Mouse (Mus musculus): ENCODE measurements around the gene Paqr9. TPM values are rescaled to one million over a fixed set of nuclear protein-coding genes. Genes with fewer than 3 reads are reported as not detected.
A peak's percentile ranks its signal among the peaks of the same experiment; 100 is the strongest.

Paqr9 gene
- polyA plus RNA-seq, 2 experiments: 0.08 to 0.33 TPM

- H3K9ac ChIP-seq (ENCODE audit: low read depth, low read length, severe bottlenecking): no peak overlapping the region
- TF ChIP-seq POLR2A (IDR thresholded peaks at IDR 0.05; ENCODE audit: borderline replicate concordance, extremely low read depth, insufficient read depth, insufficient read length): no peak
- no peak overlapping the region for H3K27ac ChIP-seq (replicated peaks; ENCODE audit: low read depth, low read length)
- DNase-seq (ENCODE audit: low spot score) (no peak), ATAC-seq (ENCODE audit: low FRiP score, low read depth) (no peak)
- H3K9me3 ChIP-seq (ENCODE audit: control insufficient read depth, low read length): no peaks in the 10 kb centered on the region
- H3K36me3 ChIP-seq (ENCODE audit: control insufficient read depth, insufficient read depth, low read length): no peaks in the 10 kb centered on the region
- 84% methylated on average over 3 of the region's 3 CpGs for WGBS
- no peak overlapping the region for H3K4me2 ChIP-seq (replicated peaks; ENCODE audit: low read depth, low read length, severe bottlenecking)
- no peak overlapping the region for H3K4me3 ChIP-seq (replicated peaks; ENCODE audit: low read length)
- no peaks in the 10 kb centered on the region for H3K4me1 ChIP-seq (ENCODE audit: control insufficient read depth, insufficient read depth, low read length)
- H3K27me3 ChIP-seq (ENCODE audit: control insufficient read depth, insufficient read depth, low read length): no peaks in the 10 kb centered on the region
These were observed 43.4 kb downstream of the Paqr9 start for GRCm38 (mm10) chr9:95602849-95603248.

GRCm38 (mm10) chr9:95603316-95603715, 43.9 kb downstream of the Paqr9 start:
- H3K4me3 ChIP-seq (replicated peaks; ENCODE audit: low read length): no peak overlapping the region
- WGBS: 88% methylated on average over 9 of the region's 9 CpGs
- H3K4me2 ChIP-seq (replicated peaks; ENCODE audit: low read depth, low read length, severe bottlenecking): no peak overlapping the region
- no peak for ATAC-seq (ENCODE audit: low FRiP score, low read depth)
- no peak for TF ChIP-seq POLR2A (IDR thresholded peaks at IDR 0.05; ENCODE audit: borderline replicate concordance, extremely low read depth, insufficient read depth, insufficient read length)
- DNase-seq (ENCODE audit: low spot score): no peak
- no peaks in the 10 kb centered on the region for H3K9me3 ChIP-seq (ENCODE audit: control insufficient read depth, low read length)
- no peak overlapping the region for H3K27ac ChIP-seq (replicated peaks; ENCODE audit: low read depth, low read length)
- H3K36me3 ChIP-seq (ENCODE audit: control insufficient read depth, insufficient read depth, low read length): no peaks in the 10 kb centered on the region
- H3K9ac ChIP-seq (ENCODE audit: low read depth, low read length, severe bottlenecking): no peak overlapping the region
- H3K27me3 ChIP-seq (ENCODE audit: control insufficient read depth, insufficient read depth, low read length): no peaks in the 10 kb centered on the region
- no peaks in the 10 kb centered on the region for H3K4me1 ChIP-seq (ENCODE audit: control insufficient read depth, insufficient read depth, low read length)

- WGBS: 67% methylated on average over 5 of the region's 5 CpGs
- no peak for ATAC-seq (ENCODE audit: low FRiP score, low read depth)
- no peaks in the 10 kb centered on the region for H3K4me1 ChIP-seq (ENCODE audit: control insufficient read depth, insufficient read depth, low read length)
- H3K9ac ChIP-seq (ENCODE audit: low read depth, low read length, severe bottlenecking): no peak overlapping the region
- H3K27me3 ChIP-seq (ENCODE audit: control insufficient read depth, insufficient read depth, low read length): no peaks in the 10 kb centered on the region
- no peaks in the 10 kb centered on the region for H3K9me3 ChIP-seq (ENCODE audit: control insufficient read depth, low read length)
- no peak overlapping the region for H3K4me2 ChIP-seq (replicated peaks; ENCODE audit: low read depth, low read length, severe bottlenecking)
- H3K36me3 ChIP-seq (ENCODE audit: control insufficient read depth, insufficient read depth, low read length): no peaks in the 10 kb centered on the region
- no peak overlapping the region for H3K27ac ChIP-seq (replicated peaks; ENCODE audit: low read depth, low read length)
- H3K4me3 ChIP-seq (replicated peaks; ENCODE audit: low read length): no peak overlapping the region
- no peak for DNase-seq (ENCODE audit: low spot score)
- no peak for TF ChIP-seq POLR2A (IDR thresholded peaks at IDR 0.05; ENCODE audit: borderline replicate concordance, extremely low read depth, insufficient read depth, insufficient read length)
These were observed 47.7 kb downstream of the Paqr9 start for GRCm38 (mm10) chr9:95607196-95607595.

- Histone ChIP-seq H3K27ac (replicated peaks; ENCODE audit: low read depth, low read length) (no peak overlapping the region), H3K9ac (ENCODE audit: low read depth, low read length, severe bottlenecking) (no peak overlapping the region), H3K4me2 (replicated peaks; ENCODE audit: low read depth, low read length, severe bottlenecking) (no peak overlapping the region), H3K9me3 (ENCODE audit: control insufficient read depth, low read length) (no peaks in the 10 kb centered on the region), H3K36me3 (ENCODE audit: control insufficient read depth, insufficient read depth, low read length) (no peaks in the 10 kb centered on the region), H3K4me1 (ENCODE audit: control insufficient read depth, insufficient read depth, low read length) (no peaks in the 10 kb centered on the region), H3K4me3 (replicated peaks; ENCODE audit: low read length) (no peak overlapping the region), H3K27me3 (ENCODE audit: control insufficient read depth, insufficient read depth, low read length) (no peaks in the 10 kb centered on the region)
- DNase-seq (ENCODE audit: low spot score) (no peak), ATAC-seq (ENCODE audit: low FRiP score, low read depth) (no peak)
- 76% methylated on average over 8 of the region's 8 CpGs for WGBS
- TF ChIP-seq POLR2A (IDR thresholded peaks at IDR 0.05; ENCODE audit: borderline replicate concordance, extremely low read depth, insufficient read depth, insufficient read length): no peak
These were observed 52.9 kb downstream of the Paqr9 start for GRCm38 (mm10) chr9:95612246-95612768.

- H3K27ac ChIP-seq (replicated peaks; ENCODE audit: low read depth, low read length): no peak overlapping the region
- DNase-seq (ENCODE audit: low spot score): no peak
- no peak for TF ChIP-seq POLR2A (IDR thresholded peaks at IDR 0.05; ENCODE audit: borderline replicate concordance, extremely low read depth, insufficient read depth, insufficient read length)
- no peak overlapping the region for H3K4me3 ChIP-seq (replicated peaks; ENCODE audit: low read length)
- no peaks in the 10 kb centered on the region for H3K27me3 ChIP-seq (ENCODE audit: control insufficient read depth, insufficient read depth, low read length)
- 40% methylated on average over 8 of the region's 9 CpGs for WGBS
- H3K9me3 ChIP-seq (ENCODE audit: control insufficient read depth, low read length): no peaks in the 10 kb centered on the region
- no peaks in the 10 kb centered on the region for H3K36me3 ChIP-seq (ENCODE audit: control insufficient read depth, insufficient read depth, low read length)
- no peak for ATAC-seq (ENCODE audit: low FRiP score, low read depth)
- no peaks in the 10 kb centered on the region for H3K4me1 ChIP-seq (ENCODE audit: control insufficient read depth, insufficient read depth, low read length)
- 0 out of 2 replicates have a peak overlapping the region, but pooled peaks have one; percentile 5 for H3K4me2 ChIP-seq (replicated peaks; ENCODE audit: low read depth, low read length, severe bottlenecking)
- no peak overlapping the region for H3K9ac ChIP-seq (ENCODE audit: low read depth, low read length, severe bottlenecking)
These were observed 54.1 kb downstream of the Paqr9 start for GRCm38 (mm10) chr9:95613426-95614127.
